Mouse (Mus musculus): ENCODE measurements around the gene Ksr1. TPM values are rescaled to one million over a fixed set of nuclear protein-coding genes. Genes with fewer than 3 reads are reported as not detected.
"Not testable (repeated sequence)": the region's sequence is repeated elsewhere in the genome, so short reads cannot be mapped to it uniquely, and the experiment has no call there.

Gene Ksr1
- total RNA-seq, 2 experiments from 2014 or later: 57.2 to 59.8 TPM

- no peak overlapping the region for H3K27ac ChIP-seq
- H3K4me3 ChIP-seq: no peak overlapping the region
- DNase-seq (ENCODE audit: extremely low spot score in 1 of 2, low spot score in 2 of 2): no peak
- TF ChIP-seq CTCF (IDR thresholded peaks at IDR 0.05): no peak
- intact Hi-C loops (cut with DNase I): loop anchor here (10.0 kb wide), 1 partner anchor 382 kb away; no protein-coding TSS in a partner anchor
These were observed 133.7 kb downstream of the Ksr1 start for GRCm38 (mm10) chr11:79012529-79012928.

- no peak overlapping the region for H3K4me3 ChIP-seq
- DNase-seq (ENCODE audit: extremely low spot score in 1 of 2, low spot score in 2 of 2): no peak
- H3K27ac ChIP-seq: no peak overlapping the region
- intact Hi-C loops (cut with DNase I): no loop called here
- no peak for TF ChIP-seq CTCF (IDR thresholded peaks at IDR 0.05)
These were observed 137.3 kb downstream of the Ksr1 start for GRCm38 (mm10) chr11:79008891-79009290.

GRCm38 (mm10) chr11:79008007-79008775 lies 138.0 kb downstream of the Ksr1 start:
- intact Hi-C loops (cut with DNase I): no loop called here
- no peak overlapping the region for H3K4me3 ChIP-seq
- no peak for DNase-seq (ENCODE audit: extremely low spot score in 1 of 2, low spot score in 2 of 2)
- no peak overlapping the region for H3K27ac ChIP-seq
- no peak for TF ChIP-seq CTCF (IDR thresholded peaks at IDR 0.05)

GRCm38 (mm10) chr11:79007356-79007755 lies 138.9 kb downstream of the Ksr1 start:
- H3K4me3 ChIP-seq; intact Hi-C loops (cut with DNase I); DNase-seq (ENCODE audit: extremely low spot score in 1 of 2, low spot score in 2 of 2); H3K27ac ChIP-seq: not testable (repeated sequence)

GRCm38 (mm10) chr11:79006417-79006816 lies 139.8 kb downstream of the Ksr1 start:
- DNase-seq (ENCODE audit: extremely low spot score in 1 of 2, low spot score in 2 of 2): no peak
- intact Hi-C loops (cut with DNase I): no loop called here
- H3K27ac ChIP-seq: no peak overlapping the region
- H3K4me3 ChIP-seq: no peak overlapping the region
- TF ChIP-seq CTCF (IDR thresholded peaks at IDR 0.05): no peak

GRCm38 (mm10) chr11:79005578-79006394 lies 140.4 kb downstream of the Ksr1 start:
- TF ChIP-seq CTCF (IDR thresholded peaks at IDR 0.05): no peak
- H3K4me3 ChIP-seq: no peak overlapping the region
- intact Hi-C loops (cut with DNase I): no loop called here

GRCm38 (mm10) chr11:79003769-79004638 lies 142.2 kb downstream of the Ksr1 start:
- intact Hi-C loops (cut with DNase I): no loop called here
- H3K27ac ChIP-seq: no peak overlapping the region
- TF ChIP-seq CTCF (IDR thresholded peaks at IDR 0.05): no peak
- H3K4me3 ChIP-seq: no peak overlapping the region
- DNase-seq (ENCODE audit: extremely low spot score in 1 of 2, low spot score in 2 of 2): no peak

More at GRCm38 (mm10) chr11:79005578-79006394, 140.4 kb downstream of the Ksr1 start:
- H3K27ac ChIP-seq: no peak overlapping the region
- no peak for DNase-seq (ENCODE audit: extremely low spot score in 1 of 2, low spot score in 2 of 2)

- Histone ChIP-seq H3K27ac (no peak overlapping the region), H3K4me3 (no peak overlapping the region)
- TF ChIP-seq CTCF (IDR thresholded peaks at IDR 0.05): no peak
- no peak for DNase-seq (ENCODE audit: extremely low spot score in 1 of 2, low spot score in 2 of 2)
- intact Hi-C loops (cut with DNase I): no loop called here
These were observed 143.0 kb downstream of the Ksr1 start for GRCm38 (mm10) chr11:79003053-79003768.

- DNase-seq (ENCODE audit: extremely low spot score in 1 of 2, low spot score in 2 of 2): no peak
- Histone ChIP-seq H3K27ac (no peak overlapping the region), H3K4me3 (no peak overlapping the region)
- TF ChIP-seq CTCF (IDR thresholded peaks at IDR 0.05): no peak
- intact Hi-C loops (cut with DNase I): no loop called here
These were observed 143.7 kb downstream of the Ksr1 start for GRCm38 (mm10) chr11:79002551-79002951.

GRCm38 (mm10) chr11:79001871-79002270 lies 144.3 kb downstream of the Ksr1 start:
- TF ChIP-seq CTCF (IDR thresholded peaks at IDR 0.05): no peak
- intact Hi-C loops (cut with DNase I): no loop called here
- H3K4me3 ChIP-seq: no peak overlapping the region
- H3K27ac ChIP-seq: no peak overlapping the region
- DNase-seq (ENCODE audit: extremely low spot score in 1 of 2, low spot score in 2 of 2): no peak

GRCm38 (mm10) chr11:78999118-78999517 lies 147.1 kb downstream of the Ksr1 start:
- no peak for DNase-seq (ENCODE audit: extremely low spot score in 1 of 2, low spot score in 2 of 2)
- H3K27ac ChIP-seq: no peak overlapping the region
- no peak overlapping the region for H3K4me3 ChIP-seq
- intact Hi-C loops (cut with DNase I): no loop called here
- TF ChIP-seq CTCF (IDR thresholded peaks at IDR 0.05): no peak

GRCm38 (mm10) chr11:78990875-78991543 lies 155.2 kb downstream of the Ksr1 start:
- H3K4me3 ChIP-seq; H3K27ac ChIP-seq; intact Hi-C loops (cut with DNase I); DNase-seq (ENCODE audit: extremely low spot score in 1 of 2, low spot score in 2 of 2): not testable (repeated sequence)

Measured in left cerebral cortex, adult 2 months (tissue).